Mouse (Mus musculus) G1E (cell line): ENCODE measurements around the gene Gpc5.

Source experiments
- CTCF ChIP-seq: IDR thresholded peaks from 2 replicates; pipeline ENCODE4 v1.5.1; 2012; ENCODE audit warnings: low read depth, low read length, inconsistent platforms, mixed read lengths
- GATA1 ChIP-seq: IDR thresholded peaks from 2 replicates; pipeline ENCODE4 v1.6.1; 2012; ENCODE audit warnings: borderline replicate concordance, low read length, inconsistent platforms, mixed read lengths
- POLR2AphosphoS5 ChIP-seq: IDR thresholded peaks from 2 replicates; pipeline ENCODE4 v1.6.1; 2012; ENCODE audit warnings: low read depth, low read length, inconsistent platforms; ENCODE audit not compliant: insufficient replicate concordance
- TAL1 ChIP-seq: conservative IDR thresholded peaks from 2 replicates; pipeline ENCODE4 v1.6.1; 2012; ENCODE audit warnings: low read depth, low read length, inconsistent platforms, mixed read lengths

GRCm38 (mm10) chr14:115412821-115413220 is 320.8 kb downstream of the Gpc5 start:
- no peak for TF ChIP-seq CTCF
- no peak for TF ChIP-seq TAL1
- TF ChIP-seq POLR2AphosphoS5 = no peak
- no peak for TF ChIP-seq GATA1
